Mouse (Mus musculus): ENCODE results near the gene Atp6v0a4. TPM values are rescaled to one million over a fixed set of nuclear protein-coding genes. Genes with fewer than 3 reads are reported as not detected.

The Atp6v0a4 gene
- total RNA-seq, 2 experiments from 2014 or later = not detected

DNA sequence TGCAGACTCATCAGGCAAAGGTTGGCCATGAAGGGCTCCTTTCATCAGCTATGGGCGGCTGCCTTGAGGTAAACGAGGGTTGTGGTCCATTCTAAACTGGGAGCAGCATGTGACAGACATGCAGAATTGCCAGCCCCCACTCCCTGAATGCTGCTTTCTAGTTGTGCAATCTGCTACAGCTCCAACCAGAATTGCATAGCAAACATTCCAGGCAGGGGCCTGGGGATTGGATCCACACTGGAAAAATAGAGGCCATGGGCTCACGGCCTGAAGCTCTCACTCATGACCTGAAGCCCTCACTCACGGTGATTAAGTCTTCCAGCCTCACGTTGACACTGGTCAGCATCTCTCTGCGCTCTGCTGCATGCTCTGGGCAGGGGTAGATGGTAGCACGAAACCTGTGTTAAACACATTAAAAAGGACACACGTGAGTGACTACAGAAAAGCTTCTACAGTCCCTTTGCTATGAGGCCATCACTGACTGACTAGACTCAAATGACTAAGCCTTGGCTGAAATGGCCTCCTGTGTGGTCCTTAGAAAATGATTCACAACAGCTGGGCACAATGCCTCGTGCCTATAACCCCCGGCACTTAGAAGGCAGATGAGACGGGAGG, 42.6 kb downstream of the Atp6v0a4 start:
- no peak for ATAC-seq (replicated peaks; ENCODE audit: poor library complexity)

- no peak for ATAC-seq (replicated peaks; ENCODE audit: poor library complexity)
These were observed 44.0 kb downstream of the Atp6v0a4 start for GRCm38 (mm10) chr6:38080364-38080763.

DNA sequence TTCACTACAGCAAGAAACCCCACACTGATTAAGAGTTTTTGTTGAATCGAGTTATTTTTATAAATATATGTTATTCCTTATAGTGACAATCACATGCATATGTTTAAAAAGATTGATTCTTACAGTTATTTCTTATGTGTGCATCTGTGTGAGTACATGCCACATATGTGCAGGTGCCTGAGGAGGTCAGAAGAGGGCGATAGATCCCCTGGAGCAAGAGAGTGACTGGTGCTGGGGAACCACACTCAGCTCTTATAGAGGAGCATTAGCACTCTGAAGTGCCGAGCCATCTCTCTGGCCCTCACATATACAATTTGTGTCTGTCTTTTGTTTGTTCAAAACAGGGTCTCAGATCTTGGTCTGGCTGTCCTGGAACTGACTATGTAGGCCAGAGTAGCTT, 50.8 kb downstream of the Atp6v0a4 start:
- no peak for ATAC-seq (replicated peaks; ENCODE audit: poor library complexity)

- ATAC-seq (replicated peaks; ENCODE audit: poor library complexity) = peak; percentile 64
These were observed 52.1 kb downstream of the Atp6v0a4 start for GRCm38 (mm10) chr6:38072137-38072796.

GRCm38 (mm10) chr6:38071256-38071655, 53.1 kb downstream of the Atp6v0a4 start:
- ATAC-seq (replicated peaks; ENCODE audit: poor library complexity) = peak; percentile 39; the same call in 1 of the 2 replicates

- peak; percentile 92 for ATAC-seq (replicated peaks; ENCODE audit: poor library complexity)
These were observed 58.2 kb downstream of the Atp6v0a4 start for GRCm38 (mm10) chr6:38066215-38066614.

GRCm38 (mm10) chr6:38065501-38066122, 58.8 kb downstream of the Atp6v0a4 start:
- ATAC-seq (replicated peaks; ENCODE audit: poor library complexity) = peak; percentile 62

GRCm38 (mm10) chr6:38065122-38065500, 59.3 kb downstream of the Atp6v0a4 start:
- ATAC-seq (replicated peaks; ENCODE audit: poor library complexity) = peak; percentile 24; the same call in 1 of the 2 replicates

DNA sequence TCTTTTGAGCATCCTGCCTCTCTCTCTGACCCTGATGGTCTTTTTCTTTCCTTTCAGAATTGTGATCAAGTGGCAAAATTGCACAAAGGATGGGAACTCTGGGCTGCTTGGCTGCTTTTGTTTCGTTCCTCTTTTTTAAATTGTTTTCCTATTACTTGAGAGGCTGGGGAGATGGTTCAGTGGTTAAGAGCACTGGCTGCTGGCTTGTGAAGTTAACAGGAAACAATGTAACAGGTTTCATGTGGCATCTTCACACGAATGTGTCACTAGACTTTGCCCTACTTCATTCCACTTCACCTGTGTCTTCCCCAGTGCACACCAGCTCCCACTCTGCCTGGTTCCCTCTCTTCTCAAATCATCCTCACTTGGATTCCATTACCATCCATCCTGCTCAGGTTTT, 59.8 kb downstream of the Atp6v0a4 start:
- peak; percentile 17; the same call in 1 of the 2 replicates for ATAC-seq (replicated peaks; ENCODE audit: poor library complexity)

- ATAC-seq (replicated peaks; ENCODE audit: poor library complexity) = peak; percentile 54; the same call in 1 of the 2 replicates
These were observed 65.6 kb downstream of the Atp6v0a4 start for GRCm38 (mm10) chr6:38058805-38059204.

GRCm38 (mm10) chr6:38055471-38056330, 68.7 kb downstream of the Atp6v0a4 start:
- ATAC-seq (replicated peaks; ENCODE audit: poor library complexity) = peak; percentile 23; the same call in 1 of the 2 replicates

- no peak for ATAC-seq (replicated peaks; ENCODE audit: poor library complexity)
These were observed 74.8 kb downstream of the Atp6v0a4 start for GRCm38 (mm10) chr6:38049601-38050000.

- no peak for ATAC-seq (replicated peaks; ENCODE audit: poor library complexity)
These were observed 75.4 kb downstream of the Atp6v0a4 start for GRCm38 (mm10) chr6:38048800-38049561.

DNA sequence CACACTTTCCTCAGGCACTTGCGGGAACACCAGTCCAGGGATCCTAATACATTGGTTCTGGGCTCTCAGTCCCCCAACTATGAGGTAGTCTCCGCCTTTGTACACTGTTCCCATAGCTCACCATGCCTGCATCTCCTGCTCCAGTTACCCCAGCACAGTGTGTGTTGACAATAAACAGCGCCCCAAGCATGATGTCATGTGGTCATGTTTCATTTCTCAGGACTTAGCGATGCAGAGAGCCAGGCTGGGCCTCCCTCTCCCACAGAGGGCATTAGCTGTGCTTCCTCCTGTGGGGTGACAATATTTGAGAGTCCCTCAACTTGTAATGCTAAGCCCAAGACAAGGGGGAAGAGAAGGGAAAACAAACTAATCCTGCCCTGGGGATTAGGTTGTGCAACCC, 76.4 kb downstream of the Atp6v0a4 start:
- no peak for ATAC-seq (replicated peaks; ENCODE audit: poor library complexity)

GRCm38 (mm10) chr6:38046838-38047237, 77.5 kb downstream of the Atp6v0a4 start, which contains the start of gene Svopl:
Gene Svopl, minus strand, starts transcription at chr6:38046996.
- no peak for ATAC-seq (replicated peaks; ENCODE audit: poor library complexity)

DNA sequence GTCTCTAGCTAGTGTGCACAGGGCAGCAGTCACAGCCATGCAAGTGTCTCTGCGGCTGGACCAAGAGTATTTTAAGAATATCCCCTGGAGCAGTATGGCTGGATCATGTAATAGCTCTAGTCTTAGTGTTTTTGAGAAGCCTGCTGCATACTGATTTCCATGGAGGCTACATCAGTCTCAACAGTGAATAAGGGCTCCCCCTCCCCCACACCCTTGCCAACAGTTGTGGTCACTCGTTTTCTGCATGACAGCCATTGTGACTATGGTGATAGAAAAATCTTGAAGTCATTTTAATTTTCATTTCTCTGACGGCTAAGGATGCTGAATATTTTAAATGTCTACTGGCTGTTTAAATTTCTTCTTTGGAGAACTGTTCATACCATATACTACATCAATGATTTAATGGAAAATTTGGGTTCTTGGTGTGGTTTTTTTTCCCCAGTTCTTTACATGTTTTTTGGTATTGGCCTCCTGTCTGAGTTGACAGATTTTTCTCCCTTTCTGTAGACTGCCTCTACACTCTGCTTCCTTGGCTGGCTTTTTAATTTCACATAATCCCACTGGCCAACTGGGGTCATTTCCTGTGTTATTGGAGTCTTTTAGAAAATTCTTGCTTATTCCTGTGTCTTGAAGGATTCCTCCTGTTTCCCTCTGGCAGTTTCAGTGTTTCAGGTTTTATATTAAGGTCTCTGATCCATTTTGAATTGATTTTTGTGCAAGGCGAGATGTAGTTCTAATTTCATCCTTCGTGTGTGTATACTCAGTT, 91.4 kb downstream of the Atp6v0a4 start:
- ATAC-seq (replicated peaks; ENCODE audit: poor library complexity) = no peak

GRCm38 (mm10) chr6:38031924-38032540, 92.4 kb downstream of the Atp6v0a4 start:
- no peak for ATAC-seq (replicated peaks; ENCODE audit: poor library complexity)

- no peak for ATAC-seq (replicated peaks; ENCODE audit: poor library complexity)
These were observed 96.2 kb downstream of the Atp6v0a4 start for GRCm38 (mm10) chr6:38028205-38028604.

DNA sequence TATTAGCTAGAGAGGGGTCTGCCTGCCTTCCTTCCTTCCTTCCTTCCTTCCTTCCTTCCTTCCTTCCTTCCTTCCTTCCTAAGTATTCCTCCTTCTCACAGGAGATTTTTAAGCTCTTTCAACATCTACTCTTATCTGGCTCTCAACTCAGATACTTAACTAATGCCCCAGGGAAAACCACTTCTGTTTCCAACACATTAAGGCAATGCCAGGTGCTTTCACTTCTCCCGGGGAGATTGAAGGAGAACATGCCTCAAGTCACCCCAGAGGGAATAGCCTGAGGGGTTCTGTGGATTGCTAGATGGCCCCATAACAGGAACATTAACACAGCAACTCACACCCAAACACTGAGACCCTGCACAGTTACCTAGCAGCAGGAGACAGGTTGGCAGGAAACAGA, 96.6 kb downstream of the Atp6v0a4 start:
- ATAC-seq (replicated peaks; ENCODE audit: poor library complexity) = no peak
